Mouse (Mus musculus): ENCODE results near the gene Trappc10. TPM values are rescaled to one million over a fixed set of nuclear protein-coding genes. Genes with fewer than 3 reads are reported as not detected.

Trappc10 gene
- polyA plus RNA-seq, 1 experiment from 2014 or later: 17.0 TPM

DNA sequence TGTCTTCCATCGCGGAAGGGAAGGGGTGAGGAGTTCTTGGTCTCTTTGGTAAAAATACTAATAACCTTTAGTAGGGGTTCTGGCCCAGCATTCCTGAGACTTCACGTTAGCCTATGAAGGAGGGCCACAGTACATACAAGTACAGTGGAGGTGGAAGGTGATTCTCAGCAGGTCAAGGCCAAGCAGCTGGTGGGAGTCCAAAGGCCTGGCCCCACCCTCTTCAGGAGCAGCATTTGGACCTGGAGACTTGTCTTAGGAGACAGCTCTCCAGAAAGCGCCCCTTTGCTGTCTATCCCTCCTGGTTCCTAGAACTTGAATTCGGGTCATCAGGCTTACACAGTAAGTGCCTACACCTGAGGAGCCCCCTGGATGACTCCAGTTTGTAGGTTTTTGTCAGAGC is 11.3 kb downstream of the Trappc10 start:
- WGBS: 95% methylated on average over 5 of the region's 5 CpGs
- Histone ChIP-seq H3K9ac (replicated peaks) (no peak overlapping the region), H3K36me3 (peaks cover 28% of the 10 kb centered on the region), H3K9me3 (no peaks in the 10 kb centered on the region), H3K27ac (no peak overlapping the region), H3K4me3 (replicated peaks) (no peak overlapping the region), H3K27me3 (no peaks in the 10 kb centered on the region), H3K4me1 (replicated peaks) (no peaks in the 10 kb centered on the region), H3K4me2 (no peak overlapping the region)
- ATAC-seq (ENCODE audit: insufficient number of reproducible peaks, insufficient read depth, low FRiP score, low TSS enrichment, low read depth): no peak

DNA sequence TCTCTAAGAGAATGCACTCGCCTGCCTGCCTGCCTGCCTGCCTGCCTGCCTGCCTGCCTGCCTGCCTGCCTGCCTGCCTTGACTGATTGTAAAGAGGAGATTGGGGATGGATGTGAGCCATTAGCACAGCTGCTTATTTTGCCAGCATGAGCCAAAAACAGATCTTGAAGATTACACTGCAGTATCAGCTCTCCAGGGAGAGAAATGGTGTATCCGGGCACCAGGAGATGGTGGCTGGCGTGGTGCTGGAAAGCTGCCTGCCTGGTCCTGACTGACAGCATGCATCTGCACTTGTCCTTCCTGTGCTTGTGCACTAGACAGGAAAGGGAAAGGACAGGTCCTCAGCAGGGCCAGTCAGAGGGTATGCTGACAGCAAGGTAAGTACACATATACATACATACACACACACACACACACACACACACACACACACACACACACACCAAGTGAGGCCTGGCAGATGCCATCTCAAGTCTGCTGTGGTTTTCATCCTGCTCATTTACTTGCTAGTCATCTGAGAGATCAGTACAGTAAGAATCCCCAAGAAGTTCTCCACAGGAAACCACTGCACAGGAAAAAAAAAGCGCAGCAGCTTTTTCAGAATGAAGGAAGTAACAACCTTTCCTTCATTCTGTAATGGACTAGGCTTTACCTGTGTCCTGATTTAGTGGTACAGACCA is 12.0 kb downstream of the Trappc10 start:
- H3K9me3 ChIP-seq: no peaks in the 10 kb centered on the region
- H3K27me3 ChIP-seq: no peaks in the 10 kb centered on the region
- ATAC-seq (ENCODE audit: insufficient number of reproducible peaks, insufficient read depth, low FRiP score, low TSS enrichment, low read depth): no peak
- no peak overlapping the region for H3K27ac ChIP-seq
- no peak overlapping the region for H3K4me2 ChIP-seq
- WGBS: 94% methylated on average over 4 of the region's 4 CpGs
- H3K4me3 ChIP-seq (replicated peaks): no peak overlapping the region
- H3K9ac ChIP-seq (replicated peaks): no peak overlapping the region
- H3K4me1 ChIP-seq (replicated peaks): no peaks in the 10 kb centered on the region
- H3K36me3 ChIP-seq: peaks cover 34% of the 10 kb centered on the region

DNA sequence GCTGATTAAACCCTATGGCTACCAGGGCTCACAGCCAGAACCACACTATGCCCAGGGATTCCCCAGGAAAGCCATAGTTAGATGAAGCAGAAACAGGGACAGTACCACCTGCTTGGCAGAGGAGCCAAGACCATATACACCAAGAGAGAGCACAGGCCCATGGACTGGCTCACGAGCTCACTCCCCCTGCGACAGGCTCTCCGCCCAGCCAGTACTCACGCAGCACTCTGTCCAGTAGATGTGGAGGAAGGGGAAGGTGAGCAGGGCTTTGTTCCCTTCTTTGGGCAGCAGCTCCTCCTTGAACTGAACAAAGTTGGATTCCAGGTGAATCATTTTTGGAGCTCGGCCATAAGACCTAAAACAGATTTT is 15.9 kb downstream of the Trappc10 start:
- Histone ChIP-seq H3K4me2 (no peak overlapping the region), H3K27me3 (no peaks in the 10 kb centered on the region), H3K4me3 (replicated peaks) (no peak overlapping the region), H3K9ac (replicated peaks) (no peak overlapping the region), H3K27ac (no peak overlapping the region), H3K36me3 (peaks cover 50% of the 10 kb centered on the region), H3K9me3 (no peaks in the 10 kb centered on the region), H3K4me1 (replicated peaks) (no peaks in the 10 kb centered on the region)
- no peak for ATAC-seq (ENCODE audit: insufficient number of reproducible peaks, insufficient read depth, low FRiP score, low TSS enrichment, low read depth)
- 91% methylated on average over 5 of the region's 5 CpGs for WGBS

DNA sequence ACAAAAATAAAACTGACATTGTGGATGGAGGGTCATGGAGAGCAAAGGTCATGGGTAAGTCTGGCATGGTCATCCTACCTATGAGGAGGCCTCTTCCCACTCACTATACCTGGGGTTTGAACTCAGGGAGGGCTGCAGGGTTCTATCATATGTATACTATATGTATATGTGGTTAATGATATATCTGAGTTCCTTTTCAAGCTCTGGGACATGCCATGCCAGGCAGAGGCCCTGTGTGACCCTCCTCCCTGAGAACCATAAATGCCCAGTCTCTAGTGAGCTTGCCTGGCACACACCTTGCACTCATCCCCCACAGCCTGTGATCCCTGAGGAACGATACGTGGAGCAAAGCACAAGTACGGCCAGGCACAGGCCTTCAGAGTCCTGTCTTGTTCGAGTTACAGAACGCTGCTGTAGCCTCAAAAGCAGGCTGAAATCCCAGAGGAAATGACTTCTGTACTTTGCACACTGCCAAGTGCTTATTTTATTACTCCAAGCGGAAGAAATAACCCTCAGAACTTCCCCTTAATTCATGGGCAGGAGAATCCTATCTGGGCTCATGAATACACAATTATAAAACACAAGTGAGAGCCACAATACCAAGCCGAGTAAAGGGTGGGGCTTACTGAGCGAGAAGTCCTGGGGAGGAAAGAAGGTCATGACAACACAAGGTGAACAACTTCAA is 16.4 kb downstream of the Trappc10 start:
- no peak overlapping the region for H3K27ac ChIP-seq
- no peaks in the 10 kb centered on the region for H3K4me1 ChIP-seq (replicated peaks)
- WGBS: 89% methylated on average over 8 of the region's 8 CpGs
- H3K9ac ChIP-seq (replicated peaks): no peak overlapping the region
- H3K27me3 ChIP-seq: no peaks in the 10 kb centered on the region
- H3K9me3 ChIP-seq: no peaks in the 10 kb centered on the region
- no peak for ATAC-seq (ENCODE audit: insufficient number of reproducible peaks, insufficient read depth, low FRiP score, low TSS enrichment, low read depth)
- no peak overlapping the region for H3K4me3 ChIP-seq (replicated peaks)
- no peak overlapping the region for H3K4me2 ChIP-seq
- peaks cover 50% of the 10 kb centered on the region for H3K36me3 ChIP-seq

DNA sequence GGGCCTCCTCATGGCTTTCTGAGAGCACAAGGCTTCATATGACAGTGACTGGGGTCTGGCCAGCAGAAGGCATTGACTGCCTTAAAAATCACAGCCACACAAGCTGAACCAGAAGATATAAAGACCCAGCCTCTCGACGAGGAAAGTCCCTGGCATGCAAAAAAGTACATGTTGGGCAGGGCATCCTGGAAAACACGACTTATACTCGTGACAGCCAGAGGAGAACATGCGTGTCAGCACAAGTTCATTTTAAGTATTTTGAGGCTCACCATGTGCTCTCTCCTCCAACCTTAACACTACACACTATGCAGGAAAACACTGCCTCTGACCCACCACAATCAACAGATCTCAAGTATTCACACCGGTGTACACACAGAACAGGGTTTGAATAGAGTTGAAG is 20.3 kb downstream of the Trappc10 start:
- H3K4me1 ChIP-seq (replicated peaks): no peaks in the 10 kb centered on the region
- WGBS: 87% methylated on average over 6 of the region's 6 CpGs
- H3K36me3 ChIP-seq: peaks cover 64% of the 10 kb centered on the region
- ATAC-seq (ENCODE audit: insufficient number of reproducible peaks, insufficient read depth, low FRiP score, low TSS enrichment, low read depth): no peak
- H3K9me3 ChIP-seq: no peaks in the 10 kb centered on the region
- H3K9ac ChIP-seq (replicated peaks): no peak overlapping the region
- H3K27ac ChIP-seq: no peak overlapping the region
- no peaks in the 10 kb centered on the region for H3K27me3 ChIP-seq
- H3K4me2 ChIP-seq: no peak overlapping the region
- H3K4me3 ChIP-seq (replicated peaks): no peak overlapping the region

DNA sequence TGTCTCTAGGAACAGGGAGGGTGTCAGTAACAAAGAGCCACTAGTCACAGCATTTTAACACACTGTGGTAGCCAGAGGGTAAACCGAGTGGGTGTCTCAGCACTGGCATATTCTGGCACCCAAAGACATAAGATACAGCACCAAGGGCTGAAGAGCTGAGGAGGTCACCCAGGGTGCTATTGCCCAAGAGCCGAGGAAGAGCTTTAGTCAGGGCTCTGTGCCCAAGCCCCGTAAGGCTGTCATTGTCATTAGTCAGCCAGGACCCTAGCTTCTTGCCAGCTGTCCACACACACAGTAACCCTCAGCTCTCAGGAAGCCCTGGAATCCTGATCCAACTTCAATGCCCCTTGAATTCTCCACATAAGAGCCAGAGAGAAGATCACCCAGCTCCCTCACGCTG is 21.5 kb downstream of the Trappc10 start:
- Histone ChIP-seq H3K4me3 (replicated peaks) (no peak overlapping the region), H3K9ac (replicated peaks) (no peak overlapping the region), H3K36me3 (peaks cover 65% of the 10 kb centered on the region), H3K9me3 (no peaks in the 10 kb centered on the region), H3K27me3 (no peaks in the 10 kb centered on the region), H3K27ac (no peak overlapping the region), H3K4me1 (replicated peaks) (no peaks in the 10 kb centered on the region), H3K4me2 (no peak overlapping the region)
- no peak for ATAC-seq (ENCODE audit: insufficient number of reproducible peaks, insufficient read depth, low FRiP score, low TSS enrichment, low read depth)
- WGBS: 90% methylated on average over 4 of the region's 4 CpGs

DNA sequence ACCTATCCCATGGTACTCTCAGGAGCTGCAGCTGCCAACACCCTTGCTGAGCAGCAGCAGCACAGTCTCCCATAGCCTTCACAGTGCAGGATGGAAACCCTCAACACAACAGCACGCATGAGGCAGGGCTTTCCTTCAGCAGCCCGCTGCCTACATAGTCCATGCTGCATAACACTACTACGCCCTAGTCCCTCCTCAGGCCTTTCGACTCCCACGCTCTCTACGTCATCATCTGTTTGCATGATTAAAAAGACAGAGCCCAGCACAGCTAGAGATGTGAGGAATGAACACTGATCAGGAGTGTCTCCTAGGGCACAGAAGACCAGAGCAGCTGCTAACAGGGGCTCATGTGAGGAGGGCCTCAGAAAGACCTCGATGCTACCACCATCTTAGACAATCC is 23.1 kb downstream of the Trappc10 start:
- Histone ChIP-seq H3K4me1 (replicated peaks) (no peaks in the 10 kb centered on the region), H3K27me3 (no peaks in the 10 kb centered on the region), H3K9ac (replicated peaks) (no peak overlapping the region), H3K27ac (no peak overlapping the region), H3K4me2 (no peak overlapping the region), H3K36me3 (peaks cover 69% of the 10 kb centered on the region), H3K9me3 (no peaks in the 10 kb centered on the region), H3K4me3 (replicated peaks) (no peak overlapping the region)
- no peak for ATAC-seq (ENCODE audit: insufficient number of reproducible peaks, insufficient read depth, low FRiP score, low TSS enrichment, low read depth)
- WGBS: 96% methylated on average over 7 of the region's 7 CpGs

DNA sequence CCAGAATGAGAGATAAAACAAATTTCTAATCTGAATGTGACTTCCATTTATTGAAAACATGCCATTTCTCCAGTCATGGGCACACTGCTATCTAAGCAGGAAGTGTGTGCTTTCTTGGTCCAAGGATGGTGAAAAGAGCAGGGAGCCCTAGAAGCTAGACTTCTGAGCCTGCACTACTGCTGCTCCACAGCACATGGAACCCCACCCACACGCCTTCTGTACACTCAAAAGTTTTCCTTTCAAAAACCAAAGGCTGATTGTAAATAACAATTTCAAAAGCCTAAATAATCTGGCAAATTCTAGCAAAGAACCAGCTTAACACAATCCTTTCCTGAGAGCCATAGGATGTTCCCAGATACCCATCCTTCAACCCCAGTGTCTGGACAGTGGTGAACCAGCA is 24.9 kb downstream of the Trappc10 start:
- no peak overlapping the region for H3K4me2 ChIP-seq
- H3K36me3 ChIP-seq: peaks cover 79% of the 10 kb centered on the region
- 96% methylated on average over 1 of the region's 1 CpGs for WGBS
- no peak for ATAC-seq (ENCODE audit: insufficient number of reproducible peaks, insufficient read depth, low FRiP score, low TSS enrichment, low read depth)
- H3K27me3 ChIP-seq: no peaks in the 10 kb centered on the region
- no peak overlapping the region for H3K9ac ChIP-seq (replicated peaks)
- no peaks in the 10 kb centered on the region for H3K9me3 ChIP-seq
- H3K4me3 ChIP-seq (replicated peaks): no peak overlapping the region
- H3K4me1 ChIP-seq (replicated peaks): no peaks in the 10 kb centered on the region
- H3K27ac ChIP-seq: no peak overlapping the region

DNA sequence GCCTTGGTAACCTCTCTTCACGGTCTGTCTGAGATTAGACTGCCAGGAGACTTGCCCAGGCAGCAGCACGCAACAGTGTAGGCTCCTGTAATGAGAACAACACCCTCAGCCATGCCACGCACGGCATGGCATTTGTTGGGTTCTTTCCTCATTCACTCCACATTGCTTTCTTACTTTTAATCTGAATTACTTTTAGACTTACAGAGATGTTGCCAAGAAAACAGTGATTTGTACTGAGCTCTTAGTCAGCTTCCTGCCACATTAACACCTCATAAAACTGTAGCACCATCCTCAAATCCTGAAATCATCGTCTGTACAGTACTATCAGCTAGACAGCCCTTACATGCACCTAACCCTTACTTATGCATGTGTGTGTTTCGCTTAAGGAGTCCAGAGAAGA is 25.9 kb downstream of the Trappc10 start:
- H3K27me3 ChIP-seq: no peaks in the 10 kb centered on the region
- no peak overlapping the region for H3K4me3 ChIP-seq (replicated peaks)
- H3K4me1 ChIP-seq (replicated peaks): no peaks in the 10 kb centered on the region
- no peak for ATAC-seq (ENCODE audit: insufficient number of reproducible peaks, insufficient read depth, low FRiP score, low TSS enrichment, low read depth)
- H3K36me3 ChIP-seq: peaks cover 88% of the 10 kb centered on the region
- H3K27ac ChIP-seq: no peak overlapping the region
- H3K9ac ChIP-seq (replicated peaks): no peak overlapping the region
- 80% methylated on average over 6 of the region's 6 CpGs for WGBS
- H3K4me2 ChIP-seq: no peak overlapping the region
- no peaks in the 10 kb centered on the region for H3K9me3 ChIP-seq

DNA sequence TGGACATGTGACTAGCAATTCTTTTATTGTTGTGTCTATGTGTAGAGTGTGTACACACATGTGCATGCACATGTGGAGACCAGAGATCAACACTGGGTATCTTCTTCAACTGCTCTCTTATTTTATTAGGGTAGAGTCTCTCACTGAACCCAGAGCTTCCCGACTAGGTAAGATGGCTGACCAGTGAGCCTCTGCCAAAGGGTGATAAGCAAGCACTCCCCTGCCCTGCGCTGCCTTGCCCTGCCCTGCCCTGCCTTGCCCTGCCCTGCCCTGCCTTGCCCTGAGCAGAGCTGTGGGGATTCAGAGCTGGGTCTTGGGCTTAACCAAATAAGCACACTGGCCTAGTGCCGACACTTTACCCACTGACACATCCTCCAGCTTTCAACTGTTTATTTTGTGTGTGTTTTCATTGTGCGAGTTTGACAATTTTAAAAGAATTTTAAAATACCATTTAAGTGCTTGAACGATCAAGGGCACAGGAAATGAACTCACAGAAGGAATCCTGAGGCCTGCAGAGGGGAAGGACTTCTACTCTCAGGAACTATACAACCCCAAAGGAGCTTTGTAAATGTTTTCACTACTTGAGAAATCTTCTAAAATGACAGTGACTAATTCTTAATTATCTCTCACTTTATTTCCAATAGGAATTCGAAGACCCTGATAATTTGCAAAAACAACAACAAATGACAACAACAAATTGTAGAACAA is 27.9 kb downstream of the Trappc10 start:
- Histone ChIP-seq H3K4me1 (replicated peaks) (no peaks in the 10 kb centered on the region), H3K36me3 (peaks cover 96% of the 10 kb centered on the region), H3K27ac (no peak overlapping the region), H3K4me2 (no peak overlapping the region), H3K9me3 (no peaks in the 10 kb centered on the region), H3K27me3 (no peaks in the 10 kb centered on the region), H3K9ac (replicated peaks) (no peak overlapping the region), H3K4me3 (replicated peaks) (no peak overlapping the region)
- ATAC-seq (ENCODE audit: insufficient number of reproducible peaks, insufficient read depth, low FRiP score, low TSS enrichment, low read depth): no peak
- 88% methylated on average over 6 of the region's 6 CpGs for WGBS

DNA sequence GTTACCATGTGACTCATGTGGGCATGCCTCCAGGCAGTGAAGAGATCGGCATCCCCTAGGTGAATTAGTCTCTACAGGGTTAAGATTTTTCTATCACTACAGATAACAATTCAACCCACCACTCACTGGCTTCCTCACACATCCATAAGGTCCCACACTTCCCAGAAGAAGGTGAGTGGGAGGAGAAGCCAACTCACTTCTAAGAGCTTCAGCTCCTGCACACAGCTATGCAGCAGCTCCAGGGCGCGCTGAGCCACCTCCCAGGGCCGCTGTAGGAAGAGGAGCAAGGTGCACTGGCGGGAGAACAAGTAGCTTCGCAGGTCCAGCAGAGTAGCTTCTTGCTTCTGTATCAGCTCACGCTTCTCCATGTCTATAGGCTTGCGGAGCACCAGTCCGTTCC is 30.1 kb downstream of the Trappc10 start:
- ATAC-seq (ENCODE audit: insufficient number of reproducible peaks, insufficient read depth, low FRiP score, low TSS enrichment, low read depth): no peak
- Histone ChIP-seq H3K4me1 (replicated peaks) (no peaks in the 10 kb centered on the region), H3K4me2 (no peak overlapping the region), H3K27me3 (no peaks in the 10 kb centered on the region), H3K9me3 (no peaks in the 10 kb centered on the region), H3K9ac (replicated peaks) (no peak overlapping the region), H3K4me3 (replicated peaks) (no peak overlapping the region), H3K36me3 (peaks cover 96% of the 10 kb centered on the region), H3K27ac (no peak overlapping the region)
- 96% methylated on average over 9 of the region's 9 CpGs for WGBS

Data from limb, embryonic 12.5 days (tissue).